Mouse (Mus musculus): Measurements from ENCODE around the gene Armcx1. TPM values are rescaled to one million over a fixed set of nuclear protein-coding genes. Genes with fewer than 3 reads are reported as not detected.

Gene Armcx1
- 2.1 TPM for polyA plus RNA-seq (2017; shearing (Covaris generic))

GRCm38 (mm10) chrX:134717752-134718308, at the start of gene Armcx1:
Gene Armcx1 (plus strand): TSS chrX:134717963.

GRCm38 (mm10) chrX:134686267-134686666, 31.5 kb upstream of the Armcx1 start, which contains the start of gene Armcx4:
Gene Armcx4 (plus strand): TSS chrX:134686519.

GRCm38 (mm10) chrX:134750764-134751592, 33.2 kb downstream of the Armcx1 start, which contains the start of gene Armcx6:
Gene Armcx6 (minus strand): TSS chrX:134751417.

GRCm38 (mm10) chrX:134756434-134757292, 38.9 kb downstream of the Armcx1 start, which contains the start of gene Armcx3:
Gene Armcx3 (plus strand): TSS chrX:134756595.

Other genes starting within 250 kb of the Armcx1 start
- gene Taf7l, start 241.5 kb upstream of the Armcx1 start, polyA plus RNA-seq (2017; shearing (Covaris generic)), result not detected
- 46.8 TPM for gene Timm8a1, start 176.1 kb upstream of the Armcx1 start, polyA plus RNA-seq (2017; shearing (Covaris generic))
- gene Btk, start 134.4 kb upstream of the Armcx1 start, polyA plus RNA-seq (2017; shearing (Covaris generic)), result 1.3 TPM
- 303 TPM for gene Rpl36a, start 132.3 kb upstream of the Armcx1 start, polyA plus RNA-seq (2017; shearing (Covaris generic))
- 3.8 TPM for gene Gla, start 116.8 kb upstream of the Armcx1 start, polyA plus RNA-seq (2017; shearing (Covaris generic))
- 115 TPM for gene Hnrnph2, start 116.8 kb upstream of the Armcx1 start, polyA plus RNA-seq (2017; shearing (Covaris generic))
- 0.32 TPM for gene Armcx4, start 31.4 kb upstream of the Armcx1 start, polyA plus RNA-seq (2017; shearing (Covaris generic))
- gene Armcx6, start 33.5 kb downstream of the Armcx1 start, polyA plus RNA-seq (2017; shearing (Covaris generic)), result 2.5 TPM
- 15.3 TPM for gene Armcx3, start 38.6 kb downstream of the Armcx1 start, polyA plus RNA-seq (2017; shearing (Covaris generic))
- 11.0 TPM for gene Armcx2, start 91.3 kb downstream of the Armcx1 start, polyA plus RNA-seq (2017; shearing (Covaris generic))
- gene Nxf2, start 246.8 kb downstream of the Armcx1 start, polyA plus RNA-seq (2017; shearing (Covaris generic)), result 0.20 TPM